In genomic region chr4:141444451-141445327, GRCm38 (mm10) we compare ENCODE assay signal across 8 mouse cellular contexts. TPM values are rescaled to one million over a fixed set of nuclear protein-coding genes. Genes with fewer than 3 reads are reported as not detected.
DNase-seq lines count a peak whose midpoint lies in the region; ATAC-seq and TF ChIP-seq lines count a peak whose summit lies in the region.

Gene Zbtb17 (plus strand): TSS chr4:141444654.

- ATAC-seq in Patski, result peak; percentile 26
- ATAC-seq in hindbrain, embryonic 12.5 days (ENCODE audit: low FRiP score), result peak; percentile 91

- H3K27ac ChIP-seq in hindbrain, embryonic 12.5 days, result peak within 1 kb of the TSS; percentile 84

- no peaks in the 10 kb centered on the region for H3K27me3 ChIP-seq in Patski
- no peaks in the 10 kb centered on the region for H3K27me3 ChIP-seq in hindbrain, embryonic 12.5 days

- H3K9ac ChIP-seq in hindbrain, embryonic 12.5 days, result peak within 1 kb of the TSS; percentile 98

- TF ChIP-seq CTCF in Patski (IDR thresholded peaks at IDR 0.05), result no peak

- DNase-seq in Patski (ENCODE audit: low read depth, low spot score), result no peak
- DNase-seq in cerebellum, postnatal 10 days, result peak; percentile 94 to 95
- DNase-seq in frontal cortex, postnatal 14 days (ENCODE audit: low spot score in 2 of 2), result peak; percentile 72 to 80
- peak; percentile 83 for DNase-seq in layer of hippocampus, postnatal 25 days (ENCODE audit: extremely low spot score in 1 of 2, low spot score in 1 of 2)
- DNase-seq in lung, postnatal 14 days, result peak; percentile 91
- DNase-seq in ovary, postnatal 36 days (ENCODE audit: low spot score), result peak; percentile 91
- peak; percentile 93 for DNase-seq in thymus, postnatal 14 days

- H3K36me3 ChIP-seq in hindbrain, embryonic 12.5 days, result peaks cover 29% of the 10 kb centered on the region

- H3K4me2 ChIP-seq in hindbrain, embryonic 12.5 days (replicated peaks), result peak within 1 kb of the TSS; percentile 86

- CTCF ChIA-PET in Patski (lab: Charles Lee), result interaction anchor here (1.2 to 1.3 kb wide), 2 partner anchors 10 to 39 kb away, joined by 3 read pairs; no protein-coding TSS in a partner anchor

- peak within 1 kb of the TSS; percentile 100 for H3K4me3 ChIP-seq in hindbrain, embryonic 12.5 days

- H3K9me3 ChIP-seq in hindbrain, embryonic 12.5 days (replicated peaks), result no peaks in the 10 kb centered on the region

- in situ Hi-C loops in Patski (cut with MboI; ENCODE audit: low pct_unique_long_range_greater_than_20kb), result no loop called here

- H3K4me1 ChIP-seq in hindbrain, embryonic 12.5 days, result peaks cover 20% of the 10 kb centered on the region

- WGBS in hindbrain, embryonic 12.5 days, result under 1% methylated on average over 84 of the region's 102 CpGs

- POLR2A ChIA-PET in Patski (lab: Charles Lee), result no interaction called here

RNA-seq across cellular contexts. Expression of gene Zbtb17, which starts in this region (rescaled TPM):
- 19.8 TPM for polyA plus RNA-seq in Patski (2021)
- polyA plus RNA-seq in hindbrain, embryonic 12.5 days (2016; fragmentation: Nextera tagmentation; extraction: Ambion mirVana), result 50.7 and 56.6 TPM in 2 replicates
- total RNA-seq in layer of hippocampus, postnatal 25 days (2021), result 10 to 100 TPM; 32.2 to 33.6 TPM
